Mouse (Mus musculus): ENCODE measurements around the gene Cdrt4. TPM values are rescaled to one million over a fixed set of nuclear protein-coding genes. Genes with fewer than 3 reads are reported as not detected.

The Cdrt4 gene
- total and polyA plus RNA-seq, 3 experiments = not detected

GRCm38 (mm10) chr11:62990150-62990685 is 39.2 kb downstream of the Cdrt4 start:
- no peak for DNase-seq (ENCODE audit: extremely low read depth)
- H3K9me3 ChIP-seq (replicated peaks; ENCODE audit: low read length) = no peaks in the 10 kb centered on the region
- H3K4me2 ChIP-seq (ENCODE audit: insufficient read depth, low read depth, poor library complexity, severe bottlenecking) = no peak overlapping the region
- no peaks in the 10 kb centered on the region for H3K79me2 ChIP-seq (replicated peaks; ENCODE audit: control insufficient read depth, extremely low read depth, insufficient read depth, poor library complexity, severe bottlenecking)
- dilution Hi-C loops (cut with MboI; ENCODE audit: extremely low pct_ligation_motif_present, extremely low pct_unique_long_range_greater_than_20kb, low sequenced_read_pairs) (no loop called here), in situ Hi-C loops (cut with MboI; ENCODE audit: low pct_ligation_motif_present, low pct_unique_long_range_greater_than_20kb, low sequenced_read_pairs) (no loop called here)
- H3K4me1 ChIP-seq (ENCODE audit: control insufficient read depth in 1 of 2, insufficient read depth in 2 of 2) = no peaks in the 10 kb centered on the region
- H3K27me3 ChIP-seq (replicated peaks) = no peaks in the 10 kb centered on the region
- no peak overlapping the region for H3K4me3 ChIP-seq (replicated peaks in 1 of 3; ENCODE audit: low read depth in 2 of 3, low read length in 2 of 3, poor library complexity in 1 of 3)
- no peak overlapping the region for H3K9ac ChIP-seq (ENCODE audit: insufficient read depth, low read depth)
- H3K27ac ChIP-seq (ENCODE audit: insufficient read depth, low read depth) = no peak overlapping the region
- no peaks in the 10 kb centered on the region for H3K36me3 ChIP-seq (replicated peaks in 1 of 2; ENCODE audit: control insufficient read depth in 1 of 2, insufficient read depth in 1 of 2, low read length in 1 of 2)
- no peak for TF ChIP-seq NELFE (IDR thresholded peaks at IDR 0.05; ENCODE audit: low read depth, low read length)
- no peak for TF ChIP-seq MAZ (IDR thresholded peaks at IDR 0.05; ENCODE audit: low read depth, low read length)
- no peak for TF ChIP-seq SIN3A (IDR thresholded peaks at IDR 0.05; ENCODE audit: low read length)
- TF ChIP-seq ETS1 (conservative IDR thresholded peaks at IDR 0.05; ENCODE audit: low read depth, low read length) = no peak
- no peak for TF ChIP-seq ZNF384 (IDR thresholded peaks at IDR 0.05; ENCODE audit: low read depth, low read length)
- no peak for TF ChIP-seq ELF1 (IDR thresholded peaks at IDR 0.05; ENCODE audit: low read depth, low read length)
- no peak for TF ChIP-seq IRF4 (IDR thresholded peaks at IDR 0.05; ENCODE audit: low read depth, low read length)
- TF ChIP-seq RCOR1 (conservative IDR thresholded peaks at IDR 0.05; ENCODE audit: low read depth, low read length) = no peak
- no peak for TF ChIP-seq POLR2AphosphoS2 (IDR thresholded peaks at IDR 0.05; ENCODE audit: low read depth, low read length)
- no peak for TF ChIP-seq RAD21 (IDR thresholded peaks at IDR 0.05; ENCODE audit: low read depth, low read length)
- no peak for TF ChIP-seq ZC3H11A (IDR thresholded peaks at IDR 0.05; ENCODE audit: low read depth, low read length)

GRCm38 (mm10) chr11:62990811-62991210 is 39.8 kb downstream of the Cdrt4 start:
- no peak for DNase-seq (ENCODE audit: extremely low read depth)
- in situ Hi-C loops (cut with MboI; ENCODE audit: low pct_ligation_motif_present, low pct_unique_long_range_greater_than_20kb, low sequenced_read_pairs) (no loop called here), dilution Hi-C loops (cut with MboI; ENCODE audit: extremely low pct_ligation_motif_present, extremely low pct_unique_long_range_greater_than_20kb, low sequenced_read_pairs) (no loop called here)
- H3K27ac ChIP-seq (ENCODE audit: insufficient read depth, low read depth) = no peak overlapping the region
- no peaks in the 10 kb centered on the region for H3K9me3 ChIP-seq (replicated peaks; ENCODE audit: low read length)
- H3K36me3 ChIP-seq (replicated peaks in 1 of 2; ENCODE audit: control insufficient read depth in 1 of 2, insufficient read depth in 1 of 2, low read length in 1 of 2) = no peaks in the 10 kb centered on the region
- no peaks in the 10 kb centered on the region for H3K4me1 ChIP-seq (ENCODE audit: control insufficient read depth in 1 of 2, insufficient read depth in 2 of 2)
- TF ChIP-seq SIN3A (IDR thresholded peaks at IDR 0.05; ENCODE audit: low read length) (no peak), PAX5 (IDR thresholded peaks at IDR 0.05; ENCODE audit: low read length) (no peak), ELF1 (IDR thresholded peaks at IDR 0.05; ENCODE audit: low read depth, low read length) (no peak), KAT2A (IDR thresholded peaks at IDR 0.05; ENCODE audit: insufficient replicate concordance, low read length) (no peak), MYC (IDR thresholded peaks at IDR 0.05; ENCODE audit: low read depth, low read length) (no peak), TCF12 (IDR thresholded peaks at IDR 0.05; ENCODE audit: low read depth, low read length) (no peak), MAFK (IDR thresholded peaks at IDR 0.05; ENCODE audit: insufficient replicate concordance, low read length) (no peak), MAZ (IDR thresholded peaks at IDR 0.05; ENCODE audit: low read depth, low read length) (no peak), CHD1 (IDR thresholded peaks at IDR 0.05; ENCODE audit: low read depth, low read length) (no peak), IRF4 (IDR thresholded peaks at IDR 0.05; ENCODE audit: low read depth, low read length) (no peak), E2F4 (IDR thresholded peaks at IDR 0.05; ENCODE audit: insufficient replicate concordance, low read depth, low read length) (no peak), ZMIZ1 (IDR thresholded peaks at IDR 0.05; ENCODE audit: low read depth, low read length) (no peak), SMC3 (IDR thresholded peaks at IDR 0.05; ENCODE audit: low read depth, low read length) (no peak), RCOR1 (conservative IDR thresholded peaks at IDR 0.05; ENCODE audit: low read depth, low read length) (no peak)
- no peak overlapping the region for H3K9ac ChIP-seq (ENCODE audit: insufficient read depth, low read depth)
- no peak overlapping the region for H3K4me3 ChIP-seq (replicated peaks in 1 of 3; ENCODE audit: low read depth in 2 of 3, low read length in 2 of 3, poor library complexity in 1 of 3)
- H3K27me3 ChIP-seq (replicated peaks) = no peaks in the 10 kb centered on the region
- H3K79me2 ChIP-seq (replicated peaks; ENCODE audit: control insufficient read depth, extremely low read depth, insufficient read depth, poor library complexity, severe bottlenecking) = no peaks in the 10 kb centered on the region
- H3K4me2 ChIP-seq (ENCODE audit: insufficient read depth, low read depth, poor library complexity, severe bottlenecking) = no peak overlapping the region

All from CH12.LX (cell line).